Mouse (Mus musculus) liver, postnatal 0 days (tissue): ENCODE data around the gene Gpatch11.

Experiments used
- CTCF ChIP-seq: sonication (generic); IDR thresholded peaks from 2 replicates; pipeline ENCODE4 v1.5.1; 2016; ENCODE audit warnings: antibody characterized with exemption, low read depth
- EP300 ChIP-seq: IDR thresholded peaks from 2 replicates; pipeline ENCODE4 v1.6.1; 2016; ENCODE audit warnings: antibody characterized with exemption, low read depth, mild to moderate bottlenecking

DNA sequence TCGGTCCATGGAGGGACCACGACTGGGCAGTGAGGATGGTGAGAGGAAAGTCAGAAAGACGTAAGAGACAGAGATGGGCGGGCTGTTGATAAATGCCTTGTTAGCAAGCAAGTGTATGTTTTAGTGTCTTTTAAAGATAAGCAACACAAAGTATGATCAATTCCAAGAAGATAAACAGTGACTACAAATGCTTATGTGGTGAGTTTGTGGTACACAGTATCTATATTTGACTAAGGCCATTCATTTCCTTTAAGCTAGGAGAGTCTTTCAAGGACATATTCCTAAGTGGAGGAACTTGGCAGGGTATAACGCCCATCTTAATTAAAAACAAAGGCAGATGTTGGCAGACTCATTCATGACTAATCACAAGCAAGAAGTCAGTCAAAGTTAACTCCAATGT lies 41.0 kb upstream of the Gpatch11 start:
- TF ChIP-seq CTCF = no peak
- TF ChIP-seq EP300 = no peak
